Mouse (Mus musculus): ENCODE results near the gene Pik3ca.
"Not testable (repeated sequence)": the region's sequence is repeated elsewhere in the genome, so short reads cannot be mapped to it uniquely, and the experiment has no call there.

Gene Pik3ca

DNA sequence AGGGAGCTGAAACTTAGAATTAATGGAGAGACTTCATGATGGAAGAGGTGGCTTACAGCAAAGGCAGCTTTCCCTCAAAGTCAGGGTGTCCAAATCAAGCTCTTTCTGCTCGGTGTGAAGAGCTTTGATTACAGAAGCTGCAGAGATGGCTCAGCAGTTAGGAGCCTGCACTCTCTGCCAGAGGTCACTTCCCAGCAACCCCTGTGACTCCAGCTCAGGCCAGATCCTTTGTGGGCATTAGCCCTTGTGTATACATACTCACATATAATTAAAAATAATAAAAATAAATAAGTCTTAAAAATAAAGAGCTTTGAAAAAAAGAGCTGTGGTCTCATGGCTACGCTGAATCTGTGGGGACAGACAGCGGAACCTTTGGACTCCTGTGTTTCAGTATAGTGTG, 4.1 kb downstream of the Pik3ca start:
- no peak for DNase-seq (ENCODE audit: low spot score in 2 of 2)

DNA sequence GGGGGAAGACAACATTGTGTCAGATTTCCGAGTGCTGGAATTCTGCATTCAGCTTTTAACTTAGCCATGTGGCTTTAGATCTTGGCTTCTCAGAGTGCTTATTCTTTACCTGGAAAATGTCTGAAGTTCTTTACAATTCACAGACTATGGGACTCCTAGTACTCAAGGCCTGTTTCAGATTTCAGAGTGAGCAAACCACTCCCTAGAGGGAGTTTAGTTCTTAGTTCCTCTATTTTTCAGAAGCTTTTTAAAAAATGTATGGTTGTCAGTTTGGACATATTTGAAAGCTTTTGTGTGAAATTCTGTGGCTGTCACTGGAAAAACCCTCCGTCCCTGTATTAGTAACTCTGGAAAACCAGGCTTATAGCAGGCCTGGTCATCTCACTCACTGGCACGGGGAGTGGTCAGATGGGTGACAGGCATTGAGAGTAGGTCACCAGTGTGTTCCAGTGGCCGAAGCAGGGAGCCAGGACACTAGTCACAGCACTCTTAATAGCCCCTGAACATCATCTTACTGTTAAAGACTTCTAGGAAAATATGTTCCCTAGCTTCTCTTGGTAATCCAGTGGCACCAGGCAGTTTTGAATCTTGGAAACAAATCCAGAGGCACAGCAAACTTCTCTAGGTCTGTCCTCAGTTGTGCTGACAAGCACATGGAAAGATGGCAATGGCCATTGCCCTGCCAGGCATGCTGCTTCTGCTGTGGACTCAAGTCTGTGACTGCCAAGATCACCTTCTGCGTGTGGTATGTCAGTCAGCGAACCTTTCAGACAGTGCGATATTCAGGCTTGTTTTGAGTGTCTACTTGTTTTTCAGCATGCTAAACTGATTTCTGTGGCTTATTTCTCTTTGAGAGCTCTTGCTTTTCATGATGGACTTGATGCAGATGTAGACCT, 5.8 kb downstream of the Pik3ca start:
- DNase-seq (ENCODE audit: low spot score in 2 of 2) = no peak

DNA sequence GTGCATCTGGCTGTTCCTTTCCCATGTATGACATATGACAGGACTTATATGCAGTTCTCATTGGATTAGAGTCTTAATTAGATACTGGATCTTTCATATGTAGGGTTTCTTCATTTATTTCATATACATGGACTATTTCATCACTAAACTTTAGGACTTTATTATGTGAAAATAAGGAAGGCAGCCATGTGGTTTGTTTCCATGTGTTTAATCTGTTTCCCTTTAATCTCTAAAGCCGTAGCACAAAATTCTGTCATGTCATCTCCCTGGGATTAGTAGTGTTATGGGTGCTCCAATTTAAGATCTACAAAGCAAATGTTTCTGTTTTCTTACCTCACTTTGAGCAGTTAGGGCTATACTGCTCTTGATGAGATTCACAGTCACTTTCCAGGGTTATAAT, 8.2 kb downstream of the Pik3ca start:
- no peak for DNase-seq (ENCODE audit: low spot score in 2 of 2)

DNA sequence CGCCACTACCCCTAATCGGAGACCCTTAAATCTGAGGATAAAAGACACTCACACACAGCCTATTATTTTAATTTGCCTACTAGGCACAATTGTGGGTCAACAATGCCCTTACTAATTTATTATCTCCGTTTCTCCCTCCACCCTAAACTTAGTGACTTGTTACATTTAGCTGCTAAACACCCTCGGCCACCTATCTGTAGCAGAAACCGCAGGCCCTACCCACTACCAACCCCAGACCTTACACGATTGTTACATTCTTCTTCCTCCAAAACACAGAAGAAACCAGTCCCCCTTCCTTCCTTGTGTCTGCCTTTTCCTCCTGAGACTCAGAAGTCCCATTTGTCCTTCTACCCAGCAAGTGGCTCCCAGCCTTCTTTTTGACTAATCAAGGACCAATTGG, 9.3 kb downstream of the Pik3ca start:
- no peak for DNase-seq (ENCODE audit: low spot score in 2 of 2)

DNA sequence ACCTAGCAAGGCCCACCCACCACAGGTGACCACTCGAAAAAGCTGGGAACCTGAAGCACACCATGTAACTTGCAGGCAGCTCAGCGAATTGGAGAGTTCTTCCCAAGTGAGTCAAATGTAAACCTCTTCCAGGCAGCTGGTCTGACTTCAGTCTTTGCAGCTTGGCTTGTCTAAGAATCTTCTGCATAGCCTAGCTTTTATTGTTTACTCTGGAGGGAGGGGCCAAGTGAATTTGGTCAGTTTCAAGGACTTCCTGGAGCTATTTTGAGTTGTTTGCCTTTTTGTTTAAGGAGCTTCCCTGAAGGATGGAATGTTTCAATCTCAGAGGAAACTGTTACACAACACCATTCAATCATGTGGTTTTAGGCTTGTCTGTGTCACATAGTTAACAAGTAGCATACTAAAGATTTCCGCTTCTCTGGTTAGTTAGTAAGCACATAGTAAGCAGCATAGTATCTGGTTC, 11.4 kb downstream of the Pik3ca start:
- DNase-seq (ENCODE audit: low spot score in 2 of 2) = no peak

DNA sequence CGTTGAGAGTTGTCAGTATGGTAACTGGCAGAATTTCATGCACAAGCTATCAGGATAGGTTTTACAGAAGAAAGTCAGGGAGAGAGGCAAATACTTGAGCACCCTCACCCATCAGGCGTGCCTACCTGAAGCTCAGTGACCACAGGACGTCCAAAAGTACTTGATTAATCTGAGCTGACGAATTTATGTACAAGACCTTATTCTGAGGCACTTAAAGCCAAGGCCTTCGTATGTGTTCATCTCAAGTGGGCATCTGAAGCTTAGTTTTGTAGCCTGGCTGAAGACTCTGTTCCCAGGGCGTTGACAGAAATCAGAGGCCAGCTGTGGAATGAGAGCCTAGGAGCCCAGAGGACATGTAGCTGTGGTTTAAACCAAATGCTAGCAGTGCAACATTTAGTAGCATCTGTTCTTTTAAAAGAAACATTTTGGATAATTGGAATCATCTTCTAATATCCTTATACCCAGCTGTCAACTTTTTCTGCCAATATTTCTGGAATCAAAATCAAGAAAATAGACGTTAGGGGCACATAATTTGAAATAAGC, 15.1 kb downstream of the Pik3ca start:
- no peak for DNase-seq (ENCODE audit: low spot score in 2 of 2)

DNA sequence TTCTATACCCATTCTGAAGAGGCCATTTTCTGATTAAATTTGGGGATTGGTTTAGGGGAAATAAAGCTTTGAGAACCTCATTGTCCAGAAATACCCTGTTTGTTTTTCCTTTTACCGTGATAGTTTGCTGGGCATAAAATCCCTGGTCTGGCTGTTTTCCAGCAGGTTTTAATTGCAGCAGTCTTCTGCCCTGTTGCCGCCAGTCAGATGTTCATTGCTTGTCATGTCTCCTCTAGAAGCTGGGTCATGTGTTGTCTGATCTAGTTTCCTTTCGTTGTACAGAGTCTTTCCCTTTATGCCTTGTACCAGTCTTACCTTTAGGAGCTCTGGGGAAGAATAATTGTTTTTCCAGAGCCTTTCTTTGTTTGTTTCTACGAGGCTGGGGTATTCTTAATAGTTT, 16.9 kb downstream of the Pik3ca start:
- DNase-seq (ENCODE audit: low spot score in 2 of 2) = no peak

DNA sequence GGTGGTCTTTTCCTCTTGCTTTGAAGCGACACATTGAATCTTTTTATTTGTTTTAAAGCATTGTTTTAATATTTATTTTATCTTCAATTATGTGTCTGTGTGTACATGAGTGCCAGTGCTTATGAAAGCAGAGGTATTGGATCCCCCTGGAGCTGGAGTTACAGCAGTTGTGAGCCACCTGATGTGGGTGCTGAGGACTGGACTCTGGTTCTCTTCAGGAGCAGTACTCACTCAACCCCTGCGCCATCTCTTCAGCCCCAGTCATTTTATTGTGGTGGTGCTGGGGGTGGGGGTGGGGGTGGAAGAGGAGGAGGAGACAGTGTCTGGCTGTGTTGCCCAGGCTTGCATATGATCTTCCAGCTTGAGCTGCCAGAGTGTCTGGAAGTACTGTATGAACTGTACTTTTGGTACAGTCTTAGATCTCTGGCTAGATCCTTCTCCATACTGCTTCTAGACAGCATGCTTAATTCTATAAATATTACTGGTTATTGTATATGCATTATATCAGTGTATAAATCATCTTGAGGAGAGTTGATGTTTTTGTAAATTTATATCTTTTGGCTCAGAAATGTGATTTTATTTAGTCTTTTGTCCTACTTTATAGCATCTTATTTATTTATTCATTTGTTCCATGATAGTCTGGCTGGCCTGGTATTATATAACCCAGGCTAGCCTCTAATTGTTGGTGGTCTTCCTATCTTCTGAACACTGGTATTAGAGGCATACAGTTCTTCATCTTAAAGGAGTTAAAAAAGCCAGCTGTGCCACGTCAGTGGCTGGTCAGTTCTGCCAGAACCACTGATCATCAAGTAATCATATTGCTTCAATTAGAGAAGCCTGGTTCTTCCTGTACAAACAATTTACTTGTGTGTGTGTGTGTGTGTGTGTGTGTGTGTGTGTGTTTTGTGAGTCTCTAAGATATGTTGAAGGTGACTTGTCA, 18.2 kb downstream of the Pik3ca start:
- DNase-seq (ENCODE audit: low spot score in 2 of 2) = no peak

DNA sequence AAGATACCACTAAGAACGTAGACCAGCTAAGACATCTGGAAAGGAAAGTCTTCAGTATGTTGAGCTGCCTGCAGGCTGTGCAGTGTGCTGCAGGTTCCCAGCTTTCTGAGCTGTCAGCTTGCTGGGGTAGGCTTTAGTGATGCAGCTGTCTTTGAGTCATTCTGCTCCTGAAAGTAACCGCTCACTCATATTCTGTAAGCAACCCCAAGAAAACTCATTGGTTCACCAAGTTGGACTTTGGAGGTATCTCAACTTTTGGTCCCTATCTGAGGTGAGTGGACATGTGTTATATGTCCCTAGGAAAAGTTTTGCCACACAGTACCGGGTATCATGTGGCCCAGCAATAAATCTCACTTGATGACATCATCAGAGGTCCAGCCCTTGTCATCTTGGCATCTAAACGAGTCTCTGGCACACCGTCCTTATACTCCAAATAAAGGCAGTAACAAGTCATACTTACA, 20.3 kb downstream of the Pik3ca start:
- DNase-seq (ENCODE audit: low spot score in 2 of 2) = peak; percentile 20 to 22

DNA sequence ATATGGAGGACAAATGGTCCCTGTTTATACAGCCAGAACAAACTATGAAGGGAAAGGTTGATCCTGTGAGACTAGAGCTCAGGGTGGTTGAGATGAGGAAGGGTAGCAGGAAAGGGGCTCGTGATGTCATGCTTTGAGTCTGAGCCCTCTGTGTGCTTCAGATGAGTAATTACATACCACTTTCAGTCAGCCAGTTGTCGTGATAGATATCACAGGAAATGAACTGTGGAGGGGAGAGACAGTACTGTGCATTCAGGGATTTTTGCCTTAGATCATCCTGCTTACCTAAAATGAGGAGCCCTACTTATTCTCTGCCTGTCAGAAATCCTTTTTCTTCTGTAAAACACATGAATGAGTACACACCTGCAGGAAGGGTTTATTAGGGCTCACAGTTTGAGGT, 22.4 kb downstream of the Pik3ca start:
- DNase-seq (ENCODE audit: low spot score in 2 of 2) = no peak

DNA sequence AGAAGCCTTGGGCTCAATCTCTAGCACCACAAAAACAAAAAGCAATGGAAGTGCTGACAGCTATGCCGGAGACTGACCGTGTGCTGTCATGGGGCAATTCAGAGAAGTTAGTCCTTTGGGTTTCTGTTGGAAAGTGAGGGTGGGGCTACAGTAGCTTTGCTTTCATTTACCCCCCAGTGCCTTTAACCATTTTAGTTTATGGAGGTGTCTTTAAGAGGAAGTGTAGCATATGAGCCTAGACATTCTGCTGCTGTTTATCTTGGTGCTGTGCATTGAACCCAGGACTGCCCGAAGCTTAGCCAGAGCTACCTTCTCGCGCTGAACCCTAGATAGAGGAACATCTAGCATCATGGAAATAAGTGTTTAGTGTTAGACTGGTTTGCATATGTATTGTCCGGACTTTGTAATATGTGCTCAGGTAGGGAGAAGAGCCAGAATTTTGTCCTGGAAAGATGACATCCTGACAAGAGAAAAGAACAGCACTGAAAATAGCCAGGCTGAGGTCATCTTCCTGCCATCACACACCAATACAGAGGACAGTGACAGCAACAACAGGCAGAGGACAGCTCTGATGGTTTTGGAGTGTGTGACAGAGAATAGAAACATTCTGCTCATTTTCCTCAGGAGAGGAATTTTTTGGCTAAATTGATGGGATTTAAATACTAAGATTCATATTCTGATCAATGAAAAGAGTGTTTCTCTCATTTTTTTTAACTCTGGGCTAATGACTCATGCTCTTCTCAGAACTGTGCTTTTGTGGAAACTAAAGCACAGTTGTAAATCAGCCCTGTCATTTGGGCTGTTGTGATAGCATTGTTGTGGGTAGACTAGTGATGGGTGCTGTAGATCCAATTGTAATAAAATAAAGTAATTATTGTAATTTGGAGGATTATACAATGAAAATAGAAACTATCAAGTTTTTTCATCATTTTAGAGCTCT, 23.9 kb downstream of the Pik3ca start:
- no peak for DNase-seq (ENCODE audit: low spot score in 2 of 2)

DNA sequence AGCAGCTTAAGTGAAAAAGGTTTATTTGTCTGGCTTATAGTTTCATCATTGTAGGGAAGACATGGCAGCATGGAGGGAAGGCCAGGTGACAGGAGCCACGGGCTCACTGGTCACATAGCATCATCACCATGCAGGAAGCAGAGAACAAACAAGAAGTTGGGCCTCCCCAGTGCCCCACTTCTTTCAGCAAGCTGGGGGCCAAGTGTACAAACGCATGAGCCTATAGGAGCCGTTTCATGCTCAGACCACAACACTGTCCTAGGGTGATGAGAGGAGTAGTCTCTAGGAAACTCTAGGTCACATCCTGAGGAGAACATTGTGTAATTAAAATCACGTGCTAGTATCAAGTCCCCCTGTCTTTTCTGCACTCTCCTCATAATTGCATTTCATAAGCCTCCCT, 30.2 kb downstream of the Pik3ca start:
- no peak for DNase-seq (ENCODE audit: low spot score in 2 of 2)

DNA sequence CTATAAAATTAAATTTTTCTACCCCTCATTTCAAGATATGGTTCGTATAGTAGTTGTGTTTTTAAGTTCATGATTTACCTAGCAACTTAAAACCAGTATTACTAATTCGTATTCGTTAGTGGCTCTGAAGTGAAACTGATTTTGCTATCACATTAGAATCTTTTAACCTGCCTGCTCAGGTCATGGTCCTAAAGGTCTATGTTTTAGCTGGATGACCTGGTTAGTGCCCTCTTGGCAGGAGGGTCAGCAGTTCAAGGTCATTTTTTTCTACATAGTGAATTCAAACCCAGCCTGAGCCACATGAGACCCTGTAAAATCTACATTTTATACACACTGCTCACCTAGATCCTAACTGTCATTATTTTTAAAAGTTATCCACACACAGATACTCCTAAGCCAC, 30.9 kb downstream of the Pik3ca start:
- DNase-seq (ENCODE audit: low spot score in 2 of 2) = no peak

DNA sequence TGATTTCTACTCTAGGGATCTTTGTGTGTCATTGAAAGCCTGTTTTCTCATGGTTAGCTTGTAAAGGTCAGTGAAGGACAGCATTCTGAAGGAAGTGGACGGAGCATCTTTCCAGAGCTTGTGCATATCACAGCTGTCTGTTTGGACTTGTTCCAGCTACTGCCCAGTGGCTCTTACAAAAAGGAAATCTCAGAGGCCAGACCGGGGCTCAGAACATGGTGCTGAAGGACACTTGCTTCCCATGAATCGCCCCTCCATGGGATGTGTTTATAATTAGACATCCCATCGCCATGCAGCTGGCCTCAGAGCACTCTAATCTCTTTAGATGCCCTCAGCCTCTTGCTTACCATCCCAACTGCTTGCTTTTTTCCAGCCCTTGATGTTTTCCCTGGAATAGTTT, 31.4 kb downstream of the Pik3ca start:
- no peak for DNase-seq (ENCODE audit: low spot score in 2 of 2)

DNA sequence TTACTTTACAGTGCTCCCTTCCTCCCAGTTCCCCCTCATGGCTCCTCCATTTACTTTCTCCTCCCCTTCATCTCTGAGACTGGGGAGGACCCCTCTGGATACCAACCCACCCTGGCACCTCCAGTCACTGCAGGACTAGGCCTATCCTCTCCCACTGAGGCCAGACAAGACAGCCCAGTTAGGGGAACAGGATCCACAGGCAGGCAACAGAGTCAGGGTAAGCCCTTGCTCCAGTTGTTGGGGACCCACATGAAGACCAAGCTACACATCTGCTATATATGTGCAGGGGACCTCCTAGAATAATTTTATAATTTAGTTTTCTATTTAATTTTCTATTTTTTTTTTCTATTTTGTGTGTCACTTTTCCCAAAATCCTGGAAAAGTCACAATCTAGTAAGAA, 31.9 kb downstream of the Pik3ca start:
- not testable (repeated sequence) for DNase-seq (ENCODE audit: low spot score in 2 of 2)

DNA sequence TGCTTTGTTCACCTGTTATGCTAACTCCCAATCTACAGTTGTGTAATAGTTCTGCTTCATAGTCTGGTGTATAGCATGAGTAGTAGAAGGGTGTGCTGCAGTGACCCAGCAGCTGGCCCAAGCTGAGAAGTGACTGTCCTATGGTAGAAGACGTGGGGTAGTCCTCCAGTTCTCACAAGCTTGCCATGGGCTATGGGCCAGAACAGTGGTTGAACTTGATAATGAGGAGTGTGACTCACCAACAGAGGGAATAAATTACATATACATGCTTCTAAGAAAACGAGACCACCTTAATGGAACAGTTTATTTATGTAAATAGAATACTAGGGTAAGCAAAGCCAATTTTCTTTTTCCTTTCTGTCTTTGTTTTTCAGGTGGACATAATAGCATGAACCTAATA, 32.9 kb downstream of the Pik3ca start:
- no peak for DNase-seq (ENCODE audit: low spot score in 2 of 2)

DNA sequence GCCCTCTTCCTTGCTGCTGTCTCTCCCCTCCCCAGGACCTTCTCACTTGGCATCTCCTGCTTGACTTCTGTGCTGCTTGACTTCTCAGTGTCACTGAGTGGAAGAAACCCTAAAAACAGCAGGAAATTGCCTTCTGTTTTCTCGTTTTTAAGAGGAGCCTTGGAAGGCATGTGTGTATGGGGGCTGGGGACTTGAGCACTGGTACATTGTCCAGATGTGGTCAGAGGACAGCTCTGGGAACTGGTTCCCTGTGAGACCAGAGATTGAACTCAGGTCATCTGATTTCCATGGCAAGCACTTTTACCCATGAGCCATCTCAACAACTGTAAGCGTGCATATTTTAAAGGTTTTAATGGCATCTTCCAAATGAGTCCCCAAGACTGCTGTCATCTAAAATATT, 36.5 kb downstream of the Pik3ca start:
- DNase-seq (ENCODE audit: low spot score in 2 of 2) = no peak

DNA sequence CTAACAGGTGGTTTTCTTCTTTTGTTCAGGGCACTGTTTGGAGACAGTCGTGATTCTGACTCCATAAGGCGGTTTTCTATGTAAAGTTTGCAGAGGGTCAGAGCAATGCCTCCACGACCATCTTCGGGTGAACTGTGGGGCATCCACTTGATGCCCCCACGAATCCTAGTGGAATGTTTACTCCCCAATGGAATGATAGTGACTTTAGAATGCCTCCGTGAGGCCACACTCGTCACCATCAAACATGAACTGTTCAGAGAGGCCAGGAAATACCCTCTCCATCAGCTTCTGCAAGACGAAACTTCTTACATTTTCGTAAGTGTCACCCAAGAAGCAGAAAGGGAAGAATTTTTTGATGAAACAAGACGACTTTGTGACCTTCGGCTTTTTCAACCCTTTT, 38.6 kb downstream of the Pik3ca start:
- DNase-seq (ENCODE audit: low spot score in 2 of 2) = no peak

DNA sequence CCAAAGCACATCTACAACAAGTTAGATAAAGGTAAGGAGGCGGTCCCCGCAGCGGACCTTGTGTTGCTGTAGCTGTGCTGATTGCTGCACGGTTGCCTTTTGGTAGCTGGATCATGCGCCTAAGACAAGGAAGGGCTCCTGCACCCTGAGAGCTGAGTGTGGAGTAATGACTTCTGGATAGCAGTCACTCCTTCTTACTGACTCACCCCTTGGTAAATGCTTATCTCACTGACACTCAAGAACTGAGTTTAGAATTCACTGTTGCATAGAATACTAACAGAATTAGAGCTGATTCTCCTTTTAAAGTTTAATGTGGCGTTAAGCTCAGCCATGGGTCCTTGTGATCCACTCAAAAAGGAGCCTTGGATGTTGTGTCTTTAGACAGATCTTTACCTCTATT, 39.8 kb downstream of the Pik3ca start:
- no peak for DNase-seq (ENCODE audit: low spot score in 2 of 2)

DNA sequence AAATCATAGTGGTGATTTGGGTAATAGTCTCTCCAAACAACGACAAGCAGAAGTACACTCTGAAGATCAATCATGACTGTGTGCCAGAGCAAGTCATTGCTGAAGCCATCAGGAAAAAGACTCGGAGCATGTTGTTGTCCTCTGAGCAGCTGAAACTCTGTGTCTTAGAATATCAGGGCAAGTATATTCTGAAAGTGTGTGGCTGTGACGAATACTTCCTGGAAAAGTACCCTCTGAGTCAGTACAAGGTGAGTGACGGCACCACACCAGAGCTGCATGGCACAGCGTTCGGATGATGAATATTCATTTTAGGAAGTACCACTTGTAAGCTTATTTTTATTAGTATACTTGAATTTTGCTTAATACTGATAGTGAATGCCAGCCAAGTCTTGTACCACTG, 40.3 kb downstream of the Pik3ca start:
- no peak for DNase-seq (ENCODE audit: low spot score in 2 of 2)

DNA sequence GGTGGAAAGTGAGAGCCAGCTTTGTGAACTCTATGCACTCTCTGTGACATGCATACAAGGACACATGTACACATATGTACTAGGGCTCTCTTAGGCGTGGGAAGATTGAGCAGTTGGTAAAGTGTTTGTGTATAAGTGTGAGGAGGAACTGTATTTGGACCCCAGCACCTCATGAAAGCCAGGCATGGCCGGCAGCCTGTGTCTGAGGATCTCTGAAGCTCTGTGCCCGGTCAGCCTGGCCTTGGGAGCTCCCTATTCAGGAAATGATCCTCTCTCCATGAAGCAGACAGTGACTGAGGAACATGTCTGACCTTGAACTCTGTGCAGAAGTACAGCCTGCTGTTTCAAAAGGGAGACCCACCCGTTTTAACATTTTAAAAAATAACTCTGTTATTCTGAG, 41.2 kb downstream of the Pik3ca start:
- DNase-seq (ENCODE audit: low spot score in 2 of 2) = no peak

All from urinary bladder, postnatal 36 days (tissue).